Mouse (Mus musculus) brain, embryonic 14.5 days (tissue): ENCODE data around the gene Ankrd11.
"Not testable (repeated sequence)": the region's sequence is repeated elsewhere in the genome, so short reads cannot be mapped to it uniquely, and the experiment has no call there.

Experiments
- CTCF ChIP-seq: fragments of 200-500 bp; IDR thresholded peaks from 2 replicates; pipeline ENCODE4 v1.5.1; 2012; ENCODE audit warnings: inconsistent platforms, mild to moderate bottlenecking, moderate library complexity, borderline replicate concordance; ENCODE audit not compliant: insufficient read depth, insufficient read length; ENCODE audit errors: extremely low read depth
- POLR2A ChIP-seq: fragments of 200-500 bp; IDR thresholded peaks from 2 replicates; pipeline ENCODE4 v1.6.1; 2012; ENCODE audit warnings: mild to moderate bottlenecking, inconsistent platforms, borderline replicate concordance; ENCODE audit not compliant: poor library complexity, insufficient read depth, insufficient read length, severe bottlenecking; ENCODE audit errors: extremely low read depth

GRCm38 (mm10) chr8:123044743-123045425 is 2.8 kb upstream of the Ankrd11 start:
- not testable (repeated sequence) for TF ChIP-seq CTCF, POLR2A
